Mouse (Mus musculus): ENCODE data around the gene Fndc3b. TPM values are rescaled to one million over a fixed set of nuclear protein-coding genes. Genes with fewer than 3 reads are reported as not detected.

Gene Fndc3b
- polyA plus RNA-seq, 1 experiment from 2014 or later = 10.1 TPM

GRCm38 (mm10) chr3:27593485-27594138 is 117.5 kb downstream of the Fndc3b start:
- H3K27ac ChIP-seq (replicated peaks) = no peak overlapping the region
- H3K9ac ChIP-seq = no peak overlapping the region
- WGBS = 85% methylated on average over 7 of the region's 7 CpGs
- no peak overlapping the region for H3K4me2 ChIP-seq
- no peak for ATAC-seq (ENCODE audit: low read depth)
- H3K27me3 ChIP-seq = no peaks in the 10 kb centered on the region
- peaks cover 2% of the 10 kb centered on the region; the same call in 1 of the 2 replicates for H3K4me1 ChIP-seq (replicated peaks)
- H3K4me3 ChIP-seq = no peak overlapping the region
- H3K36me3 ChIP-seq = no peaks in the 10 kb centered on the region
- H3K9me3 ChIP-seq = no peaks in the 10 kb centered on the region

GRCm38 (mm10) chr3:27592728-27593484 is 118.2 kb downstream of the Fndc3b start:
- Histone ChIP-seq H3K36me3 (no peaks in the 10 kb centered on the region), H3K4me2 (no peak overlapping the region), H3K9me3 (no peaks in the 10 kb centered on the region), H3K4me1 (replicated peaks) (peaks cover 2% of the 10 kb centered on the region; the same call in 1 of the 2 replicates), H3K9ac (no peak overlapping the region), H3K27me3 (no peaks in the 10 kb centered on the region), H3K4me3 (no peak overlapping the region), H3K27ac (replicated peaks) (no peak overlapping the region)
- ATAC-seq (ENCODE audit: low read depth) = no peak
- WGBS = 90% methylated on average over 11 of the region's 11 CpGs

- no peaks in the 10 kb centered on the region for H3K9me3 ChIP-seq
- no peak overlapping the region for H3K4me2 ChIP-seq
- H3K27me3 ChIP-seq = no peaks in the 10 kb centered on the region
- H3K36me3 ChIP-seq = no peaks in the 10 kb centered on the region
- no peak overlapping the region for H3K4me3 ChIP-seq
- H3K27ac ChIP-seq (replicated peaks) = no peak overlapping the region
- WGBS = 89% methylated on average over 11 of the region's 11 CpGs
- H3K4me1 ChIP-seq (replicated peaks) = peaks cover 2% of the 10 kb centered on the region; the same call in 1 of the 2 replicates
- no peak overlapping the region for H3K9ac ChIP-seq
- ATAC-seq (ENCODE audit: low read depth) = no peak
These were observed 120.3 kb downstream of the Fndc3b start for GRCm38 (mm10) chr3:27590823-27591222.

DNA sequence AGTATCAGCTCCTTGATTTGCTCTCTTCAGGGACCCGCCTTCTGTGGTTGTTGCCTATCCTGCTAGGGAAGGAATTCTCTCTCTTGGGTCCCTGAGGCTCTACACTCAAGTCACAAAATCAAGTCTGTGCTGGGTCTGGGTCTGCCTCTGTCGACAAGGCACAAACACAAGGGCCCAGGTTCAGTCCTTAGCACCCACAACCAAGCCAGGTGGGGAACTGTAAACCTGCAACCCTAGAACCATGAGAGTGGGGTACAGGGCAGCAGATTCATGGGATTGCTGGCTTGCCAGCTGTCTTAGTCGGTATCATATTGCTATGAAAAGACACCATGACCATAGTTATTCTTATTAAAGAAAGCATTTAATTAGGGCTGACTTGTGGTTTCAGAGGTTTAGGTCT is 121.8 kb downstream of the Fndc3b start:
- no peak overlapping the region for H3K27ac ChIP-seq (replicated peaks)
- 97% methylated on average over 3 of the region's 3 CpGs for WGBS
- H3K9ac ChIP-seq = no peak overlapping the region

GRCm38 (mm10) chr3:27588604-27589003 is 122.5 kb downstream of the Fndc3b start:
- no peak overlapping the region for H3K27ac ChIP-seq (replicated peaks)
- no peaks in the 10 kb centered on the region for H3K27me3 ChIP-seq
- H3K4me3 ChIP-seq = no peak overlapping the region
- H3K4me2 ChIP-seq = no peak overlapping the region
- H3K36me3 ChIP-seq = no peaks in the 10 kb centered on the region
- 91% methylated on average over 11 of the region's 11 CpGs for WGBS
- H3K9ac ChIP-seq = no peak overlapping the region
- no peak for ATAC-seq (ENCODE audit: low read depth)
- no peaks in the 10 kb centered on the region for H3K9me3 ChIP-seq
- H3K4me1 ChIP-seq (replicated peaks) = peaks cover 13% of the 10 kb centered on the region

More for the DNA sequence above, 121.8 kb downstream of the Fndc3b start:
- H3K9me3 ChIP-seq = no peaks in the 10 kb centered on the region
- H3K4me1 ChIP-seq (replicated peaks) = peaks cover 14% of the 10 kb centered on the region
- H3K36me3 ChIP-seq = no peaks in the 10 kb centered on the region
- H3K4me3 ChIP-seq = no peak overlapping the region
- ATAC-seq (ENCODE audit: low read depth) = no peak
- H3K4me2 ChIP-seq = no peak overlapping the region
- H3K27me3 ChIP-seq = no peaks in the 10 kb centered on the region

GRCm38 (mm10) chr3:27584607-27585605 is 126.2 kb downstream of the Fndc3b start:
- H3K27me3 ChIP-seq = no peaks in the 10 kb centered on the region
- 60% methylated on average over 11 of the region's 11 CpGs for WGBS
- no peak for ATAC-seq (ENCODE audit: low read depth)
- H3K27ac ChIP-seq (replicated peaks) = 0 out of 2 replicates have a peak overlapping the region, but pooled peaks have one; percentile 6
- no peak overlapping the region for H3K4me2 ChIP-seq
- no peak overlapping the region for H3K4me3 ChIP-seq
- peaks cover 26% of the 10 kb centered on the region for H3K4me1 ChIP-seq (replicated peaks)
- no peaks in the 10 kb centered on the region for H3K9me3 ChIP-seq
- no peak overlapping the region for H3K9ac ChIP-seq
- H3K36me3 ChIP-seq = no peaks in the 10 kb centered on the region

- H3K27ac ChIP-seq (replicated peaks) = no peak overlapping the region
- no peaks in the 10 kb centered on the region for H3K27me3 ChIP-seq
- H3K36me3 ChIP-seq = no peaks in the 10 kb centered on the region
- no peak overlapping the region for H3K9ac ChIP-seq
- H3K9me3 ChIP-seq = no peaks in the 10 kb centered on the region
- H3K4me1 ChIP-seq (replicated peaks) = peaks cover 45% of the 10 kb centered on the region
- H3K4me2 ChIP-seq = no peak overlapping the region
- 75% methylated on average over 6 of the region's 6 CpGs for WGBS
- H3K4me3 ChIP-seq = no peak overlapping the region
- ATAC-seq (ENCODE audit: low read depth) = no peak
These were observed 128.9 kb downstream of the Fndc3b start for GRCm38 (mm10) chr3:27581931-27582840.

DNA sequence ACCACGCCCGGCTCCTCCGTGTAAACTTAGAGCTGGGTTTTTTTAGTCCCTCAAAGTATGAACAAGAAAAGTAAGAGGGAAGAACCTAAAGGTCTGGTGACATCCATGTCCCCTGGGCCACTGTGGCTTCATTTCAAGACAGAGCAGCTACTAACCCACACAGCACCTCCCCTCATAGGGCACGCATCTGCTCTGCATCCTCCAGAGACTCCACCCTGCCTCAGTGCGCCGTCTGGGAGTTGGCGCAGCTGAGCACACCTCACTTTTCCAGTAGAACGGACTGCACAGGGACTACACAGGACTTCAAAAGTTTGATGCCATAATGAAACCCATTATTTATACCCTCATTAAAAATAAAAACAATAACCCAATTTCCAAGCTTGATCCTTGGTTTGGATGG is 130.2 kb downstream of the Fndc3b start:
- Histone ChIP-seq H3K9ac (no peak overlapping the region), H3K36me3 (no peaks in the 10 kb centered on the region), H3K4me2 (no peak overlapping the region), H3K27me3 (no peaks in the 10 kb centered on the region), H3K4me3 (no peak overlapping the region), H3K27ac (replicated peaks) (peak overlapping the region; percentile 39), H3K4me1 (replicated peaks) (peaks cover 45% of the 10 kb centered on the region), H3K9me3 (no peaks in the 10 kb centered on the region)
- 85% methylated on average over 8 of the region's 8 CpGs for WGBS
- ATAC-seq (ENCODE audit: low read depth) = no peak

- no peak overlapping the region for H3K4me2 ChIP-seq
- H3K27ac ChIP-seq (replicated peaks) = peak overlapping the region; percentile 72
- no peaks in the 10 kb centered on the region for H3K27me3 ChIP-seq
- H3K9me3 ChIP-seq = no peaks in the 10 kb centered on the region
- peaks cover 40% of the 10 kb centered on the region for H3K4me1 ChIP-seq (replicated peaks)
- peak; percentile 67; the same call in 1 of the 2 replicates for ATAC-seq (ENCODE audit: low read depth)
- no peaks in the 10 kb centered on the region for H3K36me3 ChIP-seq
- H3K4me3 ChIP-seq = no peak overlapping the region
- no peak overlapping the region for H3K9ac ChIP-seq
- WGBS = 22% methylated on average over 7 of the region's 7 CpGs
These were observed 131.1 kb downstream of the Fndc3b start for GRCm38 (mm10) chr3:27579894-27580613.

DNA sequence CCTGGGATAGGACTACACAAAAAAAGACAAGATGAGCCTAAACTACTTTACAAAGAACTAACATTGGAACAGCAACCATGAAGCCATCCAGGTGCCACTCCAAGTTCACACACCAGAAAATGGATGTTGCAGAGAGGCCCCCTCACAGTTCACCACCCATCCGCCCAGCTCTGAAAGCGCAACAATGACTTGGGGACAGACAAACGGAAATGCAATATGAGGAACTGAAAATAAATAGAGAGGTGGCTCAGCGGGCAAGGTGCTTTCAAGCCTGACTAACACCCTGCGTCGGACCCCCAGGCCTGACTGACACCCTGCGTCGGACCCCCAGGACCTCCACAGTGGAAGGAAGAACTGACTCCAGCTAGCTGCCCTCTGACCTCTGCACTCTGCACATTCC is 131.9 kb downstream of the Fndc3b start:
- no peaks in the 10 kb centered on the region for H3K36me3 ChIP-seq
- no peak overlapping the region for H3K9ac ChIP-seq
- H3K4me3 ChIP-seq = no peak overlapping the region
- peak overlapping the region; percentile 72 for H3K27ac ChIP-seq (replicated peaks)
- no peak for ATAC-seq (ENCODE audit: low read depth)
- peaks cover 37% of the 10 kb centered on the region for H3K4me1 ChIP-seq (replicated peaks)
- H3K4me2 ChIP-seq = no peak overlapping the region
- no peaks in the 10 kb centered on the region for H3K9me3 ChIP-seq
- 45% methylated on average over 8 of the region's 8 CpGs for WGBS
- H3K27me3 ChIP-seq = no peaks in the 10 kb centered on the region

Data from neural tube, embryonic 13.5 days (tissue).